Mouse (Mus musculus): ENCODE measurements around the gene Fbxw27. TPM values are rescaled to one million over a fixed set of nuclear protein-coding genes. Genes with fewer than 3 reads are reported as not detected.
"Not testable (repeated sequence)": the region's sequence is repeated elsewhere in the genome, so short reads cannot be mapped to it uniquely, and the experiment has no call there.

Gene Fbxw27
- total RNA-seq (2015) (not detected in 2 replicates), total RNA-seq (2017) (not detected in 2 replicates)

DNA sequence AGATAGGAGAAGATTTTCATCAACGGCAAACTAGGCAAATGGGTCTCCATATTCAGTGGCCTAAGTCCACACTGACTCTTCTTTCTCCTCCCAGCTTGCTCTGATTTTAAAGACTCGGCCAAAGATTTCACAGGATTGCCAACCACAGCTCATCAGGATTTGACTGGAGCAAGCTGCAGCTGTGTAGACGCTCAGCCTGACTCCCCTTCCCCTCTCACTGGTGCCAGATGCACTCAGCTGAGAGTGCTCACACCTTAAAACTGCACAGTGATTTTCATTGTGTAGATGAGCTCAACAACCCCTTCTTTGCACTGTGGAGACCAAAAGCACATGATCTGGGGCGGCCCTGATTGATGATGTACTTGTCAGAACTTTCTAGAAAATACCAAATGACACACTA lies at the start of gene Fbxw27:
Gene Fbxw27 (minus strand): TSS at position 101 of the 400 bp plus-strand sequence.
- ATAC-seq (replicated peaks; ENCODE audit: poor library complexity): not testable (repeated sequence)

GRCm38 (mm10) chr9:109833088-109833412 lies 42.6 kb upstream of the Fbxw27 start:
- ATAC-seq (replicated peaks; ENCODE audit: poor library complexity): no peak; the same call in 1 of the 2 replicates

GRCm38 (mm10) chr9:109832391-109833087 lies 42.1 kb upstream of the Fbxw27 start, which contains the start of gene Nme6:
TSS of gene Nme6 (plus strand) at chr9:109832749.
- peak; percentile 95 for ATAC-seq (replicated peaks; ENCODE audit: poor library complexity)

DNA sequence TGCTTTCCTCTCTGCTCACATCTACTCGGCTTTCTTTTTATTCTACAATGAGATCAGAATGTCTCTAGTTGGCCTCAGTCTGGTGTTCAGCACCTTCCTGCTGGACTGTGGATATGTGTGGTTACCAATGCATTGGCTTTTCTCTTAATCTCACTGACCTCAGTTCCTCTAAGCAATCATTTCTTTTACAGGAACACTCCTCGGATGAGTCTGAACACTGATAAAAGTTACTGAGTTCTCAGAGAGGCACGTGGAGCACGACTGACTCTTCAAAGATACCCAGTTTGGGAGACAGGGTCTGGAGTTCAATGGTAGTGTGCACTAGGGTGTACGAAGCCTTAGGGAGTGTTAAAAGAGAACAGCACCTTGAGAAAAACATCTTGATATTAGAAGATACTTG lies 35.7 kb upstream of the Fbxw27 start:
- ATAC-seq (replicated peaks; ENCODE audit: poor library complexity): peak; percentile 29

GRCm38 (mm10) chr9:109825739-109826138 lies 35.3 kb upstream of the Fbxw27 start:
- peak; percentile 29; the same call in 1 of the 2 replicates for ATAC-seq (replicated peaks; ENCODE audit: poor library complexity)

DNA sequence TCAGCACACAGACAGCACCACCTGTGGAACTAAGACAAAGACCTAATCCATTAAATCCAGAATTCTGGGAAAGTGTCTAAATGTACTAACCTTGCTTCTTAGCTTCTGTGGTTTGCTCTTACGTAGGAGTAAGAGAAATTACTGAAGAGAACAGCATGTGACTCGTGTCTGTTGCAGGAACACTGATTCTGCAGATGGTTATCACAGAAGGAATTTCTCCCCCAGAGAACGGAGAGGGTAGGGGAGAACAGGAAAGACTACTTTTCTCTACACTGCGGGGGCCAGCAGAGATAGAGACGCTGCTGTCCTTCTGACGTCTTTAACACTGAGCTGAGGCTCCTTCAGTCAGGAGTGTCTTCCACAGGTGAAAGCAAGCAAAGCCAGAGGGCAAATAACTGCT lies 25.9 kb upstream of the Fbxw27 start:
- no peak for ATAC-seq (replicated peaks; ENCODE audit: poor library complexity)

DNA sequence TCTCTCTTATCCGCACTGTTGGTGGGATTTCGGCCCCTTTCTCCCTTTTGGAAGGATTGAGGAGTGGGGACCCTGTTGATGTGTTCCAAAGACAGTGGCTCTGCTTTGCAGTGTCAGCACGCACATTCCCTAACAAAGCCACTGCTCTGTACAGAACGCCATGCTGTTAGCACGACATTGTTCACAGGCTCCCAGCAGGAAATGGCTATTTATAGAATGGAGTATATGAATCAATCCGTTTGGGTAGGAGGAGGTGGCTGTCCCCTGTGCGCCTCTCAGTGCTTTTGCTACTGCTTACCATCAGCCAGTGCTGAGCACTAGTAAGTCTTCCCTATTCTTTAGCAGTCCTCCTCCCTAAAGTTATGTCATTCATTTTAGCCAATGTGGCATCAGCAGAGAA lies 23.0 kb upstream of the Fbxw27 start:
- no peak for ATAC-seq (replicated peaks; ENCODE audit: poor library complexity)

DNA sequence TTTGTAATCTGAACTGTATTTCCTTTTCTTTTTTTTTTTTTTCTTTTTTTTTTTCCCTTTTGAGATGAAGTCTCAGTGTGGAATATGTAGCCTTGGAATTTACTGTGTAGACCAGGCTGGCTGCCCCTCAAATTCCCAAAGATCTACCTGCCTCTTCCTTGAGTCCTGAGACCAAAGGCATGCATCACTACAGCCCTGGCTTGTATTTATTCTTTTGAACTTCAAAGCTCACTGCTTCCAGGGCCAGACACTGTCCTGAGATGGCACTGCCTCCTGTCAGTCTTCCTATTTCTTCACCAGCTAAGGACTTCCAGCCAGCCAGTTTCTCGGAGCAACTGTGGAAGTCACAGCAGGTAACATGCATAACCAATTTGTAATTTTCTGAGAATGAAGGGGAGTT lies 21.5 kb upstream of the Fbxw27 start, which contains the start of gene Spink8:
Gene Spink8 (plus strand): TSS at position 301 of the 400 bp plus-strand sequence.
- no peak for ATAC-seq (replicated peaks; ENCODE audit: poor library complexity)

DNA sequence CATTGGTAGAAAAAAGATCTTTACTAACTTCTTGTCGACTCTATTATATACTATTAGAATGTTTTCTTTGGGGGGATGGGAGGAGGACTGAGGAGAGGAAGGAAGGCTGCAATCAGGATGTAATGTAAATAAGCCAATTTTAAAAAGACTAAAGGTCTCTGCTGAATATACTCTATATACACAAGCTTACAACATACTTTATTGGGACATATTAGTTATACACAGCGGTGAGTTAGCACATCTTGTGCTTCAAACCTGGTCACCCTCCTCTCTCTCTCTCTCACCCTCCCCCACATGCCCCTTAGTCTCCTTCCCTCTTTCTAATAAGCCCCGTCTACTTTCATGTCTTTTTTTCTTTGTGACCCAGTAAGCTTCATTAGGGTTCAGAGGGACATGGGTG lies 17.4 kb upstream of the Fbxw27 start:
- peak; percentile 52 for ATAC-seq (replicated peaks; ENCODE audit: poor library complexity)

GRCm38 (mm10) chr9:109806695-109807293 lies 16.3 kb upstream of the Fbxw27 start:
- ATAC-seq (replicated peaks; ENCODE audit: poor library complexity): no peak

DNA sequence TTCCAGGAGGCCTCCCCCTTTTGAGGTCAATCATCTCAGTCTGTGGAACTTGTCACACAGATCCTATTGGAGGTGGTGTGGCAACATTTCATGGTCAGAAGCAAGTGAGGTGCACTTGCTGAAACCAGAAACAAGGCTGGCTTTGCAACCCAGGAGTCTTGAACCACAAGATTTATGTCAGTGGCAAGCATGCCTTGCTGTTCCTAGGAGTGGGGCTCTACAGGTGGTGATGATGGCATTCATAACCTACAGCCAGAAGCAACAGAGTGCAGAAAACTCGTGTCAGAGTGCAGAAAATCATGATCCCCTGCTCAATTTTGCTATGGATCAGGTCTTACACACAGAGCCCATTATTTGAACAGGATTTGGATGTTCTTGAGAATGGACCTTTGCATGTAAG lies 15.8 kb upstream of the Fbxw27 start:
- no peak for ATAC-seq (replicated peaks; ENCODE audit: poor library complexity)

DNA sequence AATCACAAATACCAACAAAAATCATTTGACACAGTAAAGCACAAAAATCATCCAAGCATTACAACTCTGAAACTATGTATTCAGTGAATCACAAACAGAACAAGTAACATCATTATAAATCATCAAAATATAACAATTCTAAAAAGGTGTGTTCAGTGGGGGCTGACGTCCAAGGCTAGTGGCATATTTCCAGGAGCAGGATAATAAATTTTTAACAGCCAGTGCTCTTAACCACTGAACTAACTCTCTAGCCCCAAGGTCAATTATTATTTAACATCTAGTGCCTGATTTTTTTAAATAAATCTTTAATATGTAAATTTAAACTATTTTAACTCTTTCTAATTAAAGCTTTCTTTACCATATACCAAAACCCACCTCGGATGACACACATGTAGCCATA lies 15.1 kb upstream of the Fbxw27 start:
- ATAC-seq (replicated peaks; ENCODE audit: poor library complexity): not testable (repeated sequence)

DNA sequence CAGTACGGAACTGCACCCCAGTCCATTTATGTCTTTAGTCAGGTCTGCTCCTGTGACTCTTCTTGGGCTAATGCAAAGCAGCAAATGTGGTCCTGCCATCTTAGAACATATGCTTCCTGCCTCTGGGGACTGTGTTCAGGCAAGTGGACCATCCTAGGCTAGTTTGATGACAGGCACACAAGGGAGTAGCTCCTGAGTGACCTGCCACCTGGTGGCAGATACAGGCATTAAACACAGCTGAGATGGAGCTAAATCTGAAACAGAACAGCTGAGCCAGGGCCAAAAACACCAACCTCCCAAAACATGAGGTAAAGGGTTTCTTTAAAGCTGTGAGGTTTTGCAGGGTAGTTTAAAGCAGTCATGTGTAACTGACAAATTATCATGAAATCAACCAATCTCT lies 7.6 kb upstream of the Fbxw27 start:
- ATAC-seq (replicated peaks; ENCODE audit: poor library complexity): peak; percentile 74

DNA sequence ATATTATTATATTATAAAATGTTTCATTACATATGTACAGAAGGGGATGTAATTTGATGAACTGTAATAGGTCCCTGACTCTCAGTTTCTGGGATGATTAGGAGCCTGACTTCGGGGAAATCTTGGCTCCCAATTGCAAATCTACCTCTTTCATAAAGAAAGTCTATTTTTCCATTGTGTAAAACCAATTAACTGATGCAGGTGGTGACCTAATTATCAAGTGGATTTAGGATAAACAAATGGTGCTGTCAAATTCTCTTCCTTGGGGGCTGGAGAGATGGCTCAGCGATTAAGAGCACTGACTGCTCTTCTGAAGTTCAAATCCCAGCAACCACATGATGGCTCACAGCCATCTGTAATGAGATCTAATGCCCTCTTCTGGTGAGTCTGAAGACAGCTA lies 5.3 kb upstream of the Fbxw27 start:
- ATAC-seq (replicated peaks; ENCODE audit: poor library complexity): no peak

- ATAC-seq (replicated peaks; ENCODE audit: poor library complexity): no peak
These were observed 4.8 kb upstream of the Fbxw27 start for GRCm38 (mm10) chr9:109795221-109795620.

DNA sequence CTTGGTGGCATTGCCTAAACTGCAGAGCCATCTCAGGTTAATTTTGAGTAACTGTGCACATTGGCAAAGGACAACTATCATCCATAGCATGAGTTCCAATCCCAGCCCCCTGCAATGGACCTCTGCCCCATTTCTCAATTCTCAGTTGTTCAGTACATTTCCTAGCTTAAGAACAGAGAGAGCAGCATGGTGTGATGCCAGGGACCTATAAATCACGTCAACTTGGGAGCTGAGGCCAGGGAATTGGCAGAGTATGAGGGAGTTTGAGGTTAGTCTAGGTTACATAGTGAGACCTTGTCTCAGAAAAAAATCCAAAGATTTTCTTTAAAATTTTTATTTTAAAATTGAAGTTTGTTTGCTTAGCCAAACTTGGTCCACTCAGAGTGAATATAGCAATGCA lies 23.6 kb downstream of the Fbxw27 start:
- ATAC-seq (replicated peaks; ENCODE audit: poor library complexity): not testable (repeated sequence)

GRCm38 (mm10) chr9:109745989-109746388 lies 44.5 kb downstream of the Fbxw27 start, which contains the start of gene Fbxw26:
TSS of gene Fbxw26 (minus strand) at chr9:109746089.
- not testable (repeated sequence) for ATAC-seq (replicated peaks; ENCODE audit: poor library complexity)

Other genes starting within 250 kb of the Fbxw27 start
- not detected in 2 replicates for gene Fbxw15, start 222.4 kb downstream of the Fbxw27 start, total RNA-seq (2015)
- gene Fbxw15, start 222.4 kb downstream of the Fbxw27 start, total RNA-seq (2017): not detected in 2 replicates
- not detected in 2 replicates for gene Fbxw24, start 164.6 kb downstream of the Fbxw27 start, total RNA-seq (2015)
- gene Fbxw24, start 164.6 kb downstream of the Fbxw27 start, total RNA-seq (2017): not detected in 2 replicates
- not detected in 2 replicates for gene Fbxw25, start 126.0 kb downstream of the Fbxw27 start, total RNA-seq (2015)
- gene Fbxw25, start 126.0 kb downstream of the Fbxw27 start, total RNA-seq (2017): not detected in 2 replicates
- not detected in 2 replicates for gene Fbxw18, start 88.0 kb downstream of the Fbxw27 start, total RNA-seq (2015)
- not detected in 2 replicates for gene Fbxw18, start 88.0 kb downstream of the Fbxw27 start, total RNA-seq (2017)
- not detected in 2 replicates for gene Fbxw26, start 44.6 kb downstream of the Fbxw27 start, total RNA-seq (2015)
- not detected in 2 replicates for gene Fbxw26, start 44.6 kb downstream of the Fbxw27 start, total RNA-seq (2017)
- not detected in 2 replicates for gene Spink8, start 21.6 kb upstream of the Fbxw27 start, total RNA-seq (2015)
- gene Spink8, start 21.6 kb upstream of the Fbxw27 start, total RNA-seq (2017): not detected in 2 replicates
- gene Nme6, start 42.1 kb upstream of the Fbxw27 start, total RNA-seq (2015): 60.6 and 62.4 TPM in 2 replicates
- gene Nme6, start 42.1 kb upstream of the Fbxw27 start, total RNA-seq (2017): 40.7 and 45.1 TPM in 2 replicates
- 257 and 482 TPM in 2 replicates for gene Camp, start 58.9 kb upstream of the Fbxw27 start, total RNA-seq (2015)
- gene Camp, start 58.9 kb upstream of the Fbxw27 start, total RNA-seq (2017): 178 and 390 TPM in 2 replicates
- 28.8 and 33.8 TPM in 2 replicates for gene Cdc25a, start 84.9 kb upstream of the Fbxw27 start, total RNA-seq (2015)
- 46.3 and 55.2 TPM in 2 replicates for gene Cdc25a, start 84.9 kb upstream of the Fbxw27 start, total RNA-seq (2017)
- 26.7 and 32.2 TPM in 2 replicates for gene Map4, start 140.8 kb upstream of the Fbxw27 start, total RNA-seq (2015)
- 20.1 and 26.3 TPM in 2 replicates for gene Map4, start 140.8 kb upstream of the Fbxw27 start, total RNA-seq (2017)

Measured in megakaryocyte progenitor cell, adult 5-6 weeks (primary cell).